Mouse (Mus musculus): ENCODE measurements around the gene Fbrsl1. TPM values are rescaled to one million over a fixed set of nuclear protein-coding genes. Genes with fewer than 3 reads are reported as not detected.

Fbrsl1 gene
- total RNA-seq, 2 experiments from 2014 or later: 75.8 to 81.9 TPM

Other genes starting within 250 kb of the Fbrsl1 start
- gene Ankle2, start 217.5 kb downstream of the Fbrsl1 start, total RNA-seq (2021): 10 to 100 TPM; 28.7 to 29.5 TPM
- gene Pgam5, start 178.6 kb downstream of the Fbrsl1 start, total RNA-seq (2021): 10 to 100 TPM; 63.9 to 71.6 TPM
- gene Pxmp2, start 162.3 kb downstream of the Fbrsl1 start, total RNA-seq (2021): 1 to 10 TPM; 4.7 to 6.2 TPM
- 1 to 10 TPM; 1.3 to 2.5 TPM for gene Pole, start 162.2 kb downstream of the Fbrsl1 start, total RNA-seq (2021)
- gene P2rx2, start 105.3 kb downstream of the Fbrsl1 start, total RNA-seq (2021): under 1 TPM; 0.37 to 0.38 TPM
- gene Lrcol1, start 103.8 kb downstream of the Fbrsl1 start, total RNA-seq (2021): not detected
- gene Galnt9, start 95.9 kb upstream of the Fbrsl1 start, total RNA-seq (2021): 10 to 100 TPM; 83.1 to 88.7 TPM
- 10 to 100 TPM; 26.6 to 26.8 TPM for gene Noc4l, start 204.9 kb upstream of the Fbrsl1 start, total RNA-seq (2021)
- 10 to 100 TPM; 23.1 to 26.2 TPM for gene Ddx51, start 204.9 kb upstream of the Fbrsl1 start, total RNA-seq (2021)